Mouse (Mus musculus) adipocyte (in vitro differentiated cells): ENCODE data around the gene Rhox2h.
"Not testable (repeated sequence)": the region's sequence is repeated elsewhere in the genome, so short reads cannot be mapped to it uniquely, and the experiment has no call there.

Experiments
- DNase-seq: peaks from one replicate; pipeline ENCODE4 v3.0.0-alpha.2; 2016; ENCODE audit warnings: low spot score

Gene Rhox2h

DNA sequence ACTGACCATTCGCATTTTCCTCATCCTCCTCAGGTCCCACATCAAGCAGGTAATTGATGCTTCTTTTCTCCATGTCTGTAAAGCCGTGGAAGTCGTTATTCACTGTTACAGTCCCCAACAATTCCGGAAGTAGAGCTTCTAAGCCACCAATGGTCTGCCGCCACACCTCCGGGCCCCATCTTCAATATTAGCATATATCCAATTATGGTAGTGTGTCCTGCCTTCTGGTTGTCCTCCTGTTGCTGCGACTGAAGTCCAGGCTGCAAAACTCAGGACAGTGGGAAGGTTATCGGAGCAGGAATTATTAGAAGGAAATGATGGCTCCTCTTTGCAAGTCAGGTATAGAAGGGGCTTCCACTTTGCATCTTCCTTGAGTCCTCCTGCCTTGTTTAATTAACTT lies at the start of gene Rhox2h:
Gene Rhox2h, minus strand, starts transcription at position 101 of the 400 bp plus-strand sequence.
- not testable (repeated sequence) for DNase-seq

DNA sequence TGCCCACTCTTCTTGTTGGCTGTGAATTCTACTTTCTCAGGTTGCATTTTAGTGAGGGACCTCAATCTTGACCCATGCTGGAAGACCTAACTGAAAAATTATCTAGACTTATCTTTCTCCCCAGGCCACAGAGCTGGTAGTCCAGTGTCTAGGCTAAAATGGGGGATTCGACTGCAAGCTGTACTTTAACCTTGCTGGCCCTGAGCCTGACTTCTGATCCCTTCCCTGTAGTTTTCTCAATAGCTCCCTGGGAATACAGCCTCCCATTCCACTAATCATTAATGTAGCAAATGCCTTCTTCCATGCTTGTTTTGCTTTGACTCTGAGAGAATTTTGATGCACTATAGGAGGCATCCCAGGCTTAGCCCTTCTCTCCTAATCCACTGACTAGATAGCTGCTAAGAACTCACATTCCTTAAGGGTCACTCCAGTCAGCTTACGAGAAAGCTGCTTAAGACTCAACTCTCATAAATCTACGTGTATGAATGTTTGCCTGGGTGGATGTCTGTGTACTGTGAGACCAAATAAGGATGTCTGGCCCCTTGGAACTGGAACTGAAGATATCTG lies 28.8 kb upstream of the Rhox2h start:
- no peak for DNase-seq

DNA sequence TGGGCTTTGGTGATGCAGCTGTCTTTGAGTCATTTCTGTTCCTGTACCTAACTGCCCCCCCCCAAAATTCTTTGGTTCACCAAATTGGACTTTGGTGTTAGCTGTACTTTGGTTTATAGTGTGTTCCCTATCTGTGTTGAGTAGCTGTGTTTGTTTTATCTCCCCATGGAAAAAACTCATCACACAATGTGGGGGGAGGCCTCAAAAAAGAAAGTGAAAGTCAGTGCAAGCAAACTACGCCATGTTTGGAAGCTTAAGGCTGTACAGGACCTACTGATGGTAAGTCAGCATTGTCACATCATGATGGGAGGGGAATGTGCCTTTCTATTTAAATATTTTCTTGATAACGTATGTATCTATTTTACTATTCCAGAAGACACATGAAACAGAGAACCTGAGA lies 19.2 kb upstream of the Rhox2h start:
- no peak for DNase-seq

DNA sequence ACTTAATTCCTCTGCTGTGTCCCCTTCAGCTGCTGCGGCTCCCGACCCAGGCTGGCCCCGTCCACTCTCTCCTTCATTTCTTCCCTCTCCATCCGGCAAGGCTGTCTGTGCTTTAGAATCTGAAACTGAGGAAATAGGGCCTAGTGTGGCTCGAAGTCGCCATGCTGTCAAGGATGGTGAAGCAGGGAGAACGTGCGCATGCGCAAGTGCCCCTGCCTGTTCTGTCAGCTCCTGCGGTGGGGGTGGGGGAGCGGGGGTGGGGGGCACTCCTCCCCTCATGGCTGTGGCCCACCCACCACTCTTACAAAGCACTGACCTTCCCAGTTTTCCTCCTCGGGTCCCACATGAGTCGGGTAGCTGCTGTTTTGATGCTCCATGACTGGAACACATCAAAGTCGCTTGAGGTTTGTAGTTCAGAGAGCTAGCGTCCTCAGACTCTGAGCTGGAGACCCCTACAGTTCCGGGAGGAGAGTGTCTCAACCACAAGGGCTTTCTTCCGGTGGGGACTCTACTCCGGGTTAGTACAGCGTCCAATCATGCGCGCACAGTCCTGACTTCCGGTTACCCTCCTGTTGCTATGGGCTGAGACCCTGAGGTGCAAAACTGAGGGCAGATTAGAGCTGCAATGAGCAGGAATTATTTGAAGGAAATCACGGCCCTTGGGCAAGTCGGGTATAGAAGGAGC lies 10.1 kb upstream of the Rhox2h start:
- no peak for DNase-seq

DNA sequence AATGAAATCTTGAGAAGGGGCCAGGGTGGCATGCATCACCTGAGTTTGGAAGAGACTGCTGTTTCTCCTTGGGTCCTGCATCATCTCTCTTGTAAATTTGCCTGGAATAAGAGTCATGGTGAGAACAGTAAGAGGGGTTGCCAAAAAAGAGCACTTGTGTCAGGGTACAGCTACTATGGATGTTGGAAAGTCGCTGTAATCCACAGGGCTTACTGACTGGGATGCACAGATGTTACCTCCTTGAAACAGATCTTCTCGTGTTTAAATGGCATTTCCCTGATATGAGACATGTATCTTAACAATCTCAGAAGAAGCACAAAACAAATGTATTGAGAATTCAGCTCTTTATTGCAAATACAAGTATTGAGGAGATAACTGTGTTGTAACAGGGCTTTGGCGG lies 4.4 kb downstream of the Rhox2h start, which contains the start of gene Rhox3h:
Gene Rhox3h, minus strand, starts transcription at position 101 of the 400 bp plus-strand sequence.
- DNase-seq, result not testable (repeated sequence)

DNA sequence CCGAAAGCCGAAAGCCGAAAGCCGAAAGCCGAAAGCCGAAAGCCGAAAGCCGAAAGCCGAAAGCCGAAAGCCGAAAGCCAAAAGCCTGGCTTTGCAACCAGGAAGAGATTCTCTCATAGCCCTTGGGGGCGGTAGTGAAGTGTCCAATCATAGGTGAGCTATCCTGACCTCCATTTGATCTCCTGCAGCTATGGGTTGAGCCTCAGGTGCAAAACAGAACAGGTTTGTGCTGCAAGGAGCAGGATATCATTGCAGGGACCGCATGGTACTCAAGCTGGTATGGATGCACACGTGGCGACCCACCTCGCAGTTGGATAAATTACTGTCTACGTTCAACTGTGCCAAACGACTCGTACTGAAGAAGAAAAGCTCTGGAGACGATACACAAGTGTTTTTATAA lies 21.9 kb downstream of the Rhox2h start, which contains the start of gene Rhox4g:
Gene Rhox4g, minus strand, starts transcription at position 101 of the 400 bp plus-strand sequence.
- not testable (repeated sequence) for DNase-seq

DNA sequence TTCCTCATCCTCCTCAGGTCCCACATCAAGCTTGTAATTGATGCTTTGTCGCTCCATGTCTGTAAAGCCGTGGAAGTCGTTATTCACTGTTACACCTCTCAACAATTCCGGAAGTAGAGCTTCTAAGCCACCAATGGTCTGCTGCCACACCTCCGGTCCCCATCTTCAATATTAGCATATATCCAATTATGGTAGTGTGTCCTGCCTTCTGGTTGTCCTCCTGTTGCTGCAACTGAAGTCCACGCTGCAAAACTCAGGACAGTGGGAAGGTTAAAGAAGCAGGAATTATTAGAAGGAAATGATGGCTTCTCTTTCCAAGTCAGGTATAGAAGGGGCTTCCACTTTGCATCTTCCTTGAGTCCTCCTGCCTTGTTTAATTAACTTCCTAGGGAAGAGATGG lies 29.7 kb downstream of the Rhox2h start, which contains the start of gene Rhox2g:
Gene Rhox2g, minus strand, starts transcription at position 101 of the 400 bp plus-strand sequence.
- DNase-seq, result not testable (repeated sequence)

DNA sequence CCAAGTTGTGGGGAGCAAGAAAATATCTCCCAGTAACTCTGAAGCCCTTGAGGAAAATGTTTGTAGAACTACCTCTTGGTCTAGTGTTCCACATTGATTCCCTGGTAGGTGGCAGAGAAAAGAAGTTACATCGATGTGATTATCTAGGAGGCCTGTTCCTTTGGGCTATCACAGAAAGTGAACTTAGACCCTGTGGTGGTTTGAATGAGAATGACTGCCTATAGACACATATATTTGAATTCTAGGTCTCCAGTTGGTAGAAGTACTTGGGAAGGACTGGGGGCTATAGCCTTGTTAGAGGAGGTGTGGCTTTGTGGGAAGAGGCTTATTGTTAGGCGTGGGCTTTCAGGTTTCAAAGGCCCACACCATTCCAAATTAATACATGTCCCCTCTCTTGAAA lies 44.6 kb downstream of the Rhox2h start, which contains the start of gene Rhox3g:
Gene Rhox3g, minus strand, starts transcription at position 101 of the 400 bp plus-strand sequence.
- DNase-seq, result not testable (repeated sequence)
